Mouse (Mus musculus): ENCODE results near the gene Hoxc9.

DNA sequence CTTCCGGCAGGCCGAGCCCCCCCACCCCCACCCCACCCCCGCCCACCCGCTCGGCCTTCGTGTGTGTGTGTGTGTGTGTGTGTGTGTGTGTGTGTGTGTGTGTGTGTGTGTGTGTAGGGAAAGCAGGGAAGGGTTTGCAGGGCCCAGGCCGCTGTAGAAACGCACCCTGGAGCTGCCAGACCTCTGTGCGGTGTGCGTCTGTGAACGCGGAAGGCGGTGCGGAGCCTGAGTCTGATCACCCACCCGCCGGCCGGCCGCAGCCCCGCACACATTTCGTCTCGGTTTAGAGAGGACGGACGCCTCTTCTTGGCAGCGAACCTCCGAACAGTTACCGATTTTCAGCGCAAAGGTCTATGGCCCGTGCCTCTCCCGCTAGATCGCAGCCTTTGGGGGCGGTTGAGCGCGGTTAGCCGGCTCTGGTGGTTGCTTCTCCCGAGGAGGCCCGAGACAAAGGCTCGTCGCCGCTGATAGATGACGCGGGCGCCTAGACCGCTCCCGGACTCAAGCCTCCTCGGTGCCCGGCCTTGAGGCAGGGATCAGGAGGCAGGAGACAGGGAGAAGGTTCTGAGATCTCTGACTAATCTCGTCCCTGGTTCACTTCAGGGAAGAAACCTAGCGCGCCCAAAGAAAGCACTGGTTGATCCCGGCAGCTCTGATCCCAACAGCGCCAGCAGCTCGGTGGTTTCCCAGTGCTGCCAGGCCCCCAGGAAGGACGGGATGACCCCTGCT, 33.3 kb upstream of the Hoxc9 start:
- no peak for TF ChIP-seq POLR2A (IDR thresholded peaks at IDR 0.05; ENCODE audit: control insufficient read depth, low read depth, low read length)
- TF ChIP-seq CTCF (IDR thresholded peaks at IDR 0.05; ENCODE audit: control insufficient read depth, insufficient read depth, insufficient replicate concordance, low read depth, low read length), result no peak

Measured in testis, adult 2 months (tissue).